Mouse (Mus musculus) 3134 (cell line): ENCODE measurements around the gene Thap2.

Source experiments
- DNase-seq: peaks from one replicate; pipeline ENCODE4 v3.0.0-alpha.2; 2011; ENCODE audit warnings: low spot score; ENCODE audit not compliant: insufficient read length; ENCODE audit errors: extremely low read depth

Gene Thap2

DNA sequence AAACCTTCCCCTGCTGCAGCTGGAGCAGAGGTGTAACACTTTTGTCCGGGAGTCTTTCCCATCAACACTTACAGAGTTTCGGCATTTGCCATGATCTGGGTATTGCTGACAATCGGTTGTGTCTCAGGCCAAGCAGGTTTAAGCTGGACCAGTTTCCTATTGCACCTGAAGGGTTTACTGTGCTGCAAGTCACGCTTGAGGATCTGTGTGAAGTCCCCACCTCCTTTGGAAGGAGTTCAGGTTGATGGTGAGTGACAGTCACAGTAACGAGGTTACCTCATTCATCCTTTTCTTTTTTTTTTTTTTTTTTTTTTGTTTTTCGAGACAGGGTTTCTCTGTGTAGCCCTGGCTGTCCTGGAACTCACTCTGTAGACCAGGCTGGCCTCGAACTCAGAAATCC lies 28.1 kb downstream of the Thap2 start:
- no peak for DNase-seq

DNA sequence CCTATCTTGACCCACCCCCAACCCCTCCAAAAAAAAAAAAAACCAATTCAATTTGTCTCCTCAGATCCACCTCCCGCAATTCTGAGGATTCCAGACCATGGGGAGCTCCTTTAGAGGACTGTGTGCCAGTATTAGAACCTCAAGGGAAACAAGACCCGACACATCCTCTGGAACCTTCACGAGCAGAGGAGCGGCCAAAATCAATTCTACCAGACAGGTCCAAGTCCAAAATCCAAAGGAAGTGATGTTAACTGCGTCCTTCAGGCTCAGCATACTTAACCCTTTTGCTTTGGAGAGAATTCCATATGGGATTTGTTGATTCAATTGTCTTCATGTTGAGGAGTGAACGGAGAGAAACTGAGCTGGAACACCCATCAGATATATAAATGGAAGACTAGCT lies 29.2 kb downstream of the Thap2 start:
- no peak for DNase-seq

DNA sequence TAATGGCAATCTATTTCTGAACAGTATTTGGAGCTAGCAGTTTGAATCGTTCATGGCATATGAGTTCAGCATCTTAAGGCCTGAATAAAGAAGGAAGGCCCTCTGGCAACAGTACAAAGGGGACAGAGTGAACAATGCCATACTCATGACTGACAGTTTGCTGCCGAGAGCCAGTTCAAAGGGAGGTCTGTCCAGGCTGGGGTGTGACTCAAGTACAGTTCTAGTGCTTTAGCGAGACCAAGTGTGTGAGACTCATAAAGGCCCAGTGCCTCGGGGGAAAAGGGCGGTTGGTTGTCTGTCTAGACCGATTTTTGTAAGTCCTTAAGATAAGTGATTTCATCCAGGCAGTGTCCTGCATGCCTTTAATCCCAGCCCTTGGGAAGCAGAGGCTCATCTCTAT lies 29.7 kb downstream of the Thap2 start:
- peak; percentile 27 for DNase-seq

DNA sequence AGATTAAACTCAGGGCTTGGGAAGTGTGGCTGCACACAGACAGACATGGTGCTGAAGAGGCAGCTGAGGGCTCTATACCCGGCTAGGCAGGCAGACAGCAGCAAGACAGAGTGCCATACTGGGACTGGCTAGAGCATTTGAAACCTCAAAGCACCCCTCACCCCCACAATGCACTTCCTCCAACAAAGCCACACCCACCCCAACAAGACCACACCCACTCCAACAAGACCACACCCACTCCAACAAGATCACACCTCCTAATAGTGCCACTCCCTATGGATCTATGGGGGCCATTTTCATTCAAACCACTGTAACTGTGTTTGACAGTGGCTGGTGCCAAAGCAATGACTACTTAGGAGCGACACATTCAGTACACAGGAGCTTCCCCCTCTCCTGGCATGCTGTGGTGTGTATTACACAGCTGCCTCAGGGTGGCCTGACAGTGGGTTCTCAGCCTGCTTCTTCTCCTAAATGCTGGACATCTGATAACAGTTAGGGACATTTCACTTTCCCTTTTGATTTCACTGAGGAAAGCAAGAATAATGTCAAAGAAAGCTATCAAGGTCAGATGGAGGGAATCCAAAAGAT lies 33.3 kb downstream of the Thap2 start:
- no peak for DNase-seq

DNA sequence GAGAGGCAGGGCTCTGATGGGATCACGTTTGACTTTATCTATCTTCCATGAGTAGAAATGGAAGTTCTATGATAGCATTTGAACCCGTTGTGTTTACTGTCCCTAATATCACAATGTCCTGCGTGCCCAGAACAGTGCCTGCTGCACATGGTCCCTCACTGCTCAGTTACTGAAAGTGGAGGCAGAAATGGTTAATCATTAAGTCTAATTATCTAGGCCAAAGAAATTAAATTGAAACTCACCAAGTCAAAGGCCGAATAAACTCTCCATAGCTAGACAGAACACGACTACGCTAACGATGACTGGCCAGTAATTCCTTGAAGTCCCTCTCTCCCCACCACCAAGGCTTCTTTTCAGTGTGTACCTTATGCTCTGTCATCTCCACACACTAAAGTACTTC lies 34.7 kb downstream of the Thap2 start:
- DNase-seq, result no peak

DNA sequence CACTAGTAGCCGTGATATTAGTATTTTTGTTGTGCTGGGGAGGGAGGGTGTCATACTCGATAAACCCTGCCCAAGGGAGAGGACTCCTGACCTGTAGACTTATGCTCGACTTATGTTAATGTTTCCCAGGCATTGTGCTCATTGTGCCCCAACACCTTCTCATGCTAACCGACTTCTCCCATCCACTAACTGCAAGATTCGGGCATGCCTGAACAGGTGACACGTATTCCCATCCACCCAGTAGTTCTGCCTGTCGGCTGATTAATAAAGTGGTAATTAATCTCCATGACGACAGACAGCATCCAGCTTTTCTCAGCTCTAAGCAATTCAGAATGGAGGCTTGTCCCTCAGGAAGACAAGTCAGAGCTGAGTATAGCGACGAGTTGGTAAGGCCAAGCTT lies 35.2 kb downstream of the Thap2 start:
- no peak for DNase-seq

DNA sequence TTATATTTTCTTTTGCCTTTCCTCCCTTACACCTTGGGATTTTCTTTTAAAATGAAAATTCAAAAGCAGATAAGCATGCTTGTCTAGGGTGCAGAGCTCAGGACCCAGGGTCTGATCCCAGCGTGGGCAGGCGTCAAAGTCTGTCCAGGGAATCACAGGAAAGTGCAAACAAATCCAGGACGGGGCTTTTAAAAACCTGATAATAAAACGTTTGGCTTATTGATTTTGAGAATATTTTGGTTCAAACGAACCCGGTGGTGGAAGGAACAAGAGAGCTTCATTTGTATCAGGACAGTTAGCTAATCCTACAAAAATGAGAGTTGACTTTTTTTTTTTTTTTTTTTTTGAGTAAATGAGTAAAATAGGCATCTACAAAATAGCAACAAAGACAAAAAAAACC lies 36.1 kb downstream of the Thap2 start:
- DNase-seq, result no peak

DNA sequence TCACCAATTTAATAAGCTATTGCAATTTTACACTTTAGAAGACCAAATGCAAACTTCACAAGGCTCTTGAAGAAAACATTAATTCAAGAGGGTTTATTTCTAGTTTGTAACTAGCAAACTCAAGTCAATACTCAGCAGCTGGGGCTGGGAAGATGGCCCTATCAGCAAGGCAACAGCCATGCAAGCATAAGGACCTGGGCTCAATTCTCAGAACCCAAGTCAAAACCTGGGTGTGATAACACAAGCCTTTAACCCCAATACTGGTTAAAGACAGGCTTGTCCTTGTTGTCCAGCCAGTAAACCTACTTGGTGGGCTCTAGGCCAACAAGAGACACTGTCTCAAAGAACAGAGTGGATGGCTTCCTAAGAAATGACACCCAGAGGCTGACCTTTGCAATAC lies 37.8 kb downstream of the Thap2 start:
- DNase-seq, result no peak

DNA sequence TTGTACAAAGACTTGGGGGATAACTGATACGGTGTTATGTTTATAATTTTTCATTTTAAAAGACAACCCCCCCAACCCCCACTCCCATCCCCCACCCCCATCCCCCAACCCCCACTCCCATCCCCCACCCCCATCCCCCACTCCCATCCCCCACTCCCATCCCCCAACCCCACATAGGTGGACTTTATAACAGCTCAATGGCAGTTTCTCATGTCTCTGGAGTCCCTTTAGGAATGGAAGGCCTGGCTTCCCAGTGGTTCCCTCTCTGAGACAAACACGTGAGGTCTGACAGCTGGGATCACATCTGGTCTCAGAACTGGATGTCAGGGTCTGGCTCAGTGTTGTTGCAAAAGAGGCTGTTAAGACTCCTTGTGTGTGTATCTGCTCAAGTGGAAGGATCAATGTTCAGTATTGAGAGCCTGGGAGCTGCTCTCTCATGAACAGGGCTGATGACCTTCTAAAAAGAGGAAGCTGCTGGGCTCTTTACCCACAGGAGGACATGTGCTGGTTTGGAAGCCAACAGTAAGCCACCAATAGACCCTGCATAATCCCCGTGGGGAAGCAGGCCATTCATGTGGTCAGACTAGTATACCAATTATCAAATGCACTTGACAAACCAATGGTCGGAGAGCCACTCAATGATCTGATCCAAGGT lies 41.3 kb downstream of the Thap2 start:
- no peak for DNase-seq

DNA sequence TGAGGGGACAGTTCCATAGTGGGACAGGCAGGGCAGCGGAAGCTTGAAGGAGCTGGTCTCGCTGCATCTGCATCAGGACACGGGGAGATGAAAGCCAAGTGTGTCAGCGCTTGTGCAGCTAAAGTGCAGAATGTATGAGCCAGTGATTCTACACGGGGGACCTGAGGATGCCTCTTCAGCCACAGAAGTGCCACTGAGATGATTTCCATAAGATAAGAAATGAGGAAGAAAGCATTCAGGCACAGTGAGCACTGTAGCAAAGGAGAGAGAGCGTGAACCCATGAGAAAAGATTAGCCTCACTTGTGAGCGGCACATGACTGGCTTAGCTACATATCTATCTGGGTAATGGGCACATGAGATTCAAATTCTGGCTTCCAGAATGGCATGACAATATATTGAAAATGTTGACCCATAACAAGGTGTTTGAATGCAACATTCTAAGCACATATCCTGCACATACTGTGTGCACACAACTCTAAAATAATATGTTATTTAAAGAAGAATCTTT lies 44.4 kb downstream of the Thap2 start:
- DNase-seq, result no peak

DNA sequence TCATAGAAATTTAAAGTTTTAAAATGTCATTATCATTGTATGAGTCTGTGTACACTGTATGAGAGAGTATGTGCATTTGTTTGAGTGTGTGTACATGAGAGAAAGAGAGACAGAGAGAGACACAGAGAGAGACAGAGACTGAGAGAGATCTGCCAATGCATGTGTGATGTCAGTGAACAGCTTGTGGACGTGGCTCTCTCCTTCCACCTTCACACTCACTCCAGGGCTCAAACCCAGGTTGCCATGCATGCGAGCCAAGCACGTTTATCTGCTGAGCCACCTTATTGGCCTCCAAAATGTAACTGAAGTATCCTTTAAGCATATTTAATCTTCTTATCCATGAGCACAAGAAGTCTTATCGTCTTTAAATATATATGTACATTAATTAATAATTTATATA lies 47.3 kb downstream of the Thap2 start:
- DNase-seq, result no peak

DNA sequence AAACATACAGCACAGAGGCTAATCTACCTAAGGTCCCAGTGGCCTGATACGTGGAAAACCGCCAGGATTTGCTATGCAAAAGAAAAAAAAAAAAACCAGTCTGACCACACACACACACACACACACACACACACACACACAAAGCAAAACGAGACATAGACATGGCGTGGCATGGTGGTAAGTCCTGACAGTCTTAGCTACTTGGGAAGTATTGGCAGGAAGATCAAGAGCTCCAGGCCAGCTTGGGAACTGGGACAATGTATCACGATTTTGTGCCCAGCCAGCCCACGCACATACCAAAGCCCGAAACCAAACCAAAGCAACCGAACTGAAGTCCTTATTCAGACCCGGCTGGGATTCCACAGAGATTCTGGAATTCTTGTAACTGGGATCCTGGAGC lies 50.7 kb downstream of the Thap2 start:
- no peak for DNase-seq

DNA sequence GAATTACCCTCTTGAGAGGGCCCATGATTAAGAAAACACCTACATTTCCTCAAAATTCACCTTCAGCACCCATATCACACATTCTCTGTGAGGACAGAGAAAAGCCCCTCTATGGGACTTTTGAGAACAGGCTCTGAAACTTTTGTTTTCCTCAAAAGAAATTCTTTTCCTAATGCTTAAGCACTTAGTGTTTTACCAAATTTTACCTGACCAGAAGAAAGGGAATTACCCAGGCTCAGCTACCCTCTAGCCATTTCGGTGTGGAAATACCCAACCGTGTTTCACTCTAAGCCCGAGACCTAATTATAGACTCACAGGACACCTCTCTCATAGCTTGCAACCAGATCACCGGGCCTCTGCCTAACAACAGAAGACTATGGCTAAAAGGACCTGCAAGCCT lies 51.2 kb downstream of the Thap2 start:
- DNase-seq, result no peak

DNA sequence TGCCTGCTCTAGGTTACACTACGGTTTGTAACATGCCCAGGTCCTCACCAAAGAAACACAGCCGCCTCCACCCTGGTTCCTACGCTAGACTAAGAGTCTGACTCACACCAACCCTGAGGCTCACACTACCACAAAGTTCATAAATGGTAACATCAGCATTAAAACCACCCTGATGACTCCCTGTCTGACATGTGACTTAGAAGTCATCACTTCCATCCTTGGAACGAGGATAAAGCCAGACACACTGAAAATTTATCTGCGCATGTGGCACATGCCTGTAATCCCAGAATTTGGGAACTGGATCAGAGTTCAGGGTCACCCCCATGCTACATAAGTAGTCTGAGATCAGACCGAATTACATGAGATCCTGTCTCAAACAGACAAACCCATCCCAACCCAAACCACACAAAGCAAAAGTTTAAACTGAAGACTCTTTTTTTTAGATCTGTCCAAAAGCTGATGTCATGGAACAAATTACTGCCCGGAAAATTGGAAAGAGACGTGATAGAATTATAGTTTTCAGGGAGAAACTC lies 51.8 kb downstream of the Thap2 start:
- peak; percentile 75 for DNase-seq

DNA sequence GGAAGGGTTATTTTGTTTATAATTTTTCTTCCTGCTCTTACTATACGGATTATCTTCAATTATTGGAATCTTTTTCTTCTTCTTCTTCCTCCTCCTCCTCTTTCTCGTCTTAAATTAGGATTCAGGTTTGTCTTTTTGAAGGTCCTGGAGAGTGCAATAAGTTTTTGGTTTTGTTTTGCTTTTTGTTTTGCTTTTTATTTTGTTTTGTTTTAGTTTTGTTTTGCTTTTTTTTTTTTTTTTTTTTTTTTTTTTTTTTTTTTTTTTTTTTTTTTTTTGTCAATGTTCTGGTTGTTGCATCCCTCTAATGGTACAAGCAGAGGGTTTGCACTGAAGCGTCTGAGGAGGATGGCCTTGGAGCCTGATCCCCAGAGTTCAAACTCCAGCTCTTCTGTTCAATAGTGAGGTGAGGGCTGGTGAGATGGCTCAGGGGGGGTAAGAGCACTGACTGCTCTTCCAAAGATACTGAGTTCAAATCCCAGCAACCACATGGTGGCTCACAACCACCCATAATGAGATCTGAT lies 55.2 kb downstream of the Thap2 start:
- DNase-seq, result peak; percentile 57

DNA sequence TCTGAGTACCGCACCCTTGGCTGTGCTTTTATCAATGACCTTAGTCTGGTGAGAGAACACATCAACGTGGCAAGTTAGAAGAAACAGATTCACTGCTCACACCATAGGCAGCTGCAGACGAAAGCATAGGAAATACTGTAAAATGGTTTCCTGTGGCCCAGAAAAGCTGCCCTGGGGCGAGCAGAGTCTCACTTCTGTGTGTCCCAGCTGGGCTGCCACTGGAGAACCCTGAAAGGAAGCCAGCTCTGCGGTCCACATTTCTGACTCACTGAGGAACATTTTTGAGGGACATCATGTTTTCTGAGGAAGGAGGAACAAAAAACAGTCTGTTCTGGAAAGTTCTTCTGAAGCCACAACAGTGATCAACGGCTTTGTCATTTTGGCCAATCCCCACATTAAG lies 55.7 kb downstream of the Thap2 start:
- DNase-seq, result peak; percentile 79

DNA sequence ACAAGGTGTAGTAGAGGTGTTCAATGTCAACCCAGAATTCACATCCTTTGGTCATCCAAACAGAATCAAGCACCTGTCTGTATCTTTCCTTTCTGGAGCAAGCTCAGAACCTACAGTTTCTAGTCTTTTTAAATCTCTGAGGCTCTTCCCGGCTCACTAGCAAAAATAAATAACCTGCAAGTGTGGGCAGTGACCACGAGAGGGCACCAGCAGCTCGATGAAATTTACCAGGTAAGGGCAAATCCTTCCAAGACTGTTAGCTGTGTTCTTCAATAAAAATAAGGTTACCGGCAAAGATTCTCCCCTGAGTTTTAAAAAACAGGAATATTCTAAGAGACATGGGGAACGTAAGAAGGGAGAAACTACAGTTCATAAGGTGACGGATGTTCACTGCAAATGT lies 60.9 kb downstream of the Thap2 start:
- DNase-seq, result peak; percentile 28

DNA sequence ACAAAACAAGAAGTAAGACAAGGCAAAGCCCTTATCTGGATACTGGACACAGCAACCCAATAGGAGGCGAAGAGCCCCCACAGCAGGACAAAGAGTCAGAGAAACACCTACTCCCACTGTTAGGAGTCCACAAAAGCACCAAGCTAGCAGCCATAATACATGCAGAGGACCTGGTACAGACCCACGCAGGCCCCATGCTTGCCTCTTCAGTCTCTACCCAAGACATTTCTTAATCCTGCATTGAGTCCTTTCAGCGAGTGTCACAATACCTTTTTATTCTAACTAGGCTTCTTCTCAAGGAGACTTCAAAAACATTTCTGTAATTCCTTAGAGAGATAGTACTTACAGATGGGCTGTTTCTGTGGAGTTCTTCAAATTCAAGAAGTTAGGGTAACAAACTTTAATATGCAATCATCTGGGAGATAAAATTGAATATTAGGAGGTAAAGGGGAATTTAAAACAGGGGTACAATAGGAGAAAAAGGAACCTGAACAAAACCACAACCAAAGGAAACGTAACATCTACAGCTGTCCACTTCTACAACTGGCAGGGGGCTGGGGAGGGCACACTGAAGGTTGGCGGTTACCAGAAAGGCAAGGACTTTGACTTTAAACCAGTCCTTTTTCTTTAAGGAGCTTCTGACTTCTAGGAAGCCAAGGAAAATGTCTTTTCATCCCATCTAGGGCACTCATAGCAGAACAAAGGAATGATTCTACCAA lies 62.8 kb downstream of the Thap2 start:
- no peak for DNase-seq
